Mouse (Mus musculus) liver, embryonic 12.5 days (tissue): Measurements from ENCODE around the gene Jak1. TPM values are rescaled to one million over a fixed set of nuclear protein-coding genes. Genes with fewer than 3 reads are reported as not detected.

ENCODE experiments used
- ATAC-seq: fragments of 200-750 bp; cut with Nextera tagmentation; 2 replicates; pipeline ENCODE4 v1.8.0; 2017; ENCODE audit warnings: moderate number of reproducible peaks, mild to moderate bottlenecking, moderate library complexity
- H3K27ac ChIP-seq: fragments of 300-500 bp; sonication (generic); 2 replicates; pipeline ENCODE4 v1.5.1; 2016; ENCODE audit warnings: mild to moderate bottlenecking
- H3K27me3 ChIP-seq: fragments of 300-500 bp; sonication (generic); replicated peaks from 2 replicates; pipeline ENCODE4 v1.6.1; 2016; ENCODE audit warnings: mild to moderate bottlenecking, moderate library complexity
- H3K36me3 ChIP-seq: fragments of 300-500 bp; sonication (generic); 2 replicates; pipeline ENCODE4 v1.6.1; 2016; ENCODE audit warnings: mild to moderate bottlenecking, moderate library complexity
- H3K4me1 ChIP-seq: fragments of 300-500 bp; sonication (generic); 2 replicates; pipeline ENCODE4 v1.6.1; 2016
- H3K4me2 ChIP-seq: fragments of 300-500 bp; sonication (generic); 2 replicates; pipeline ENCODE4 v1.6.1; 2016; ENCODE audit warnings: mild to moderate bottlenecking, moderate library complexity
- H3K4me3 ChIP-seq: fragments of 300-500 bp; sonication (generic); 2 replicates; pipeline ENCODE4 v1.5.1; 2016; ENCODE audit warnings: mild to moderate bottlenecking, moderate library complexity
- H3K9ac ChIP-seq: fragments of 300-500 bp; sonication (generic); 2 replicates; pipeline ENCODE4 v1.6.1; 2016; ENCODE audit warnings: mild to moderate bottlenecking, moderate library complexity
- H3K9me3 ChIP-seq: fragments of 300-500 bp; sonication (generic); replicated peaks from 2 replicates; pipeline ENCODE4 v1.6.1; 2016; ENCODE audit warnings: mild to moderate bottlenecking, moderate library complexity
- WGBS: fragments of 180-500 bp; shearing (Covaris S2); methylation state at CpG from one replicate; pipeline ENCODE4 v1.1.7; 2016; ENCODE audit not compliant: insufficient replicate concordance; 5-methylcytosine and 5-hydroxymethylcytosine counted together
- polyA plus RNA-seq: library from polyadenylated mRNA; unstranded; fragments of >200 nt; fragmentation: Nextera tagmentation; extraction: Ambion mirVana; gene quantifications from 2 replicates; pipeline ENCODE4 v1.2.1, GENCODE M21; 2016

The Jak1 gene
- polyA plus RNA-seq, 1 experiment from 2014 or later, result 59.7 TPM

DNA sequence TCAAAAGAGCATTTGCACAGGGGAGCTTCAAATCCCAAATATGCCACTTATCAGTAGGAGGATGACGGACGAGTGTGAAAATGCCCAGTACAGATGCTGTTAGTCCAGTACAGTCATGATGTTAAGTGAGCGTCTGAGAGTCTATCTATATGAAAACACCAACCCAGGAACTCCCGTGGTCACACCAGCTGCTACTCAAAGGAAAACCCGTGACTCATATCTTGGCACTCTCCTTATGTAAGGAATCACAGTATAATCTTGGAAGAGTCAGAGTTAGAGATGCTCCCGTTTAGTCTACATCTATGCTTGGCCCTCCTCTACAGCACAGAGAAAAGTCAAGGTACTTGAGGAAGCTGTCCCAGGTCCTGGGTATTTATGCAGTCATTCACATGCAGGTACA is 106.8 kb downstream of the Jak1 start:
- WGBS, result 78% methylated on average over 6 of the region's 6 CpGs
- H3K27ac ChIP-seq, result no peak overlapping the region
- peaks cover 15% of the 10 kb centered on the region for H3K4me1 ChIP-seq
- no peak overlapping the region for H3K4me2 ChIP-seq
- ATAC-seq, result no peak
- H3K9me3 ChIP-seq, result no peaks in the 10 kb centered on the region
- no peaks in the 10 kb centered on the region for H3K27me3 ChIP-seq
- no peak overlapping the region for H3K9ac ChIP-seq
- H3K4me3 ChIP-seq, result no peak overlapping the region
- H3K36me3 ChIP-seq, result peaks cover 96% of the 10 kb centered on the region

DNA sequence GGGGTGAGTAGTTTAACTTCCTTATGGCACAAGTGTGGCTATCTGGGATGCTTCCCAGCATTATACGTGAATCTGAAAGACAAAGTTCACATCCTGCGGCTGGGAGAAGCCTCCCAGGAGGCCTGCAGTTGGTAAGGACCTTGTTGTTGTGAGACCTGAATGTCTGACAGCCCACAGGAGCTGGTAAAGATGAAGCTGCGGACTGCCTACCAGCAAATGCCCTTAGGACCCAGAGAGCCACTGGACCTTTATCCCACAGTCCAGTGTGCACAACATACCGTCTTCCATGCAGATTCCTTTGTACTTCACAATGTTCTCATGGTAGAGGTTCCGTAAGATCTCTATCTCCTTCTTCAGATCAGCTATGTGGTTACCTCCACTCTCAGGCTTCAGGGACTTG is 107.6 kb downstream of the Jak1 start:
- Histone ChIP-seq H3K4me2 (no peak overlapping the region), H3K36me3 (peaks cover 96% of the 10 kb centered on the region), H3K4me3 (no peak overlapping the region), H3K9ac (no peak overlapping the region), H3K4me1 (peaks cover 15% of the 10 kb centered on the region), H3K27ac (no peak overlapping the region), H3K9me3 (no peaks in the 10 kb centered on the region), H3K27me3 (no peaks in the 10 kb centered on the region)
- 87% methylated on average over 5 of the region's 5 CpGs for WGBS
- no peak for ATAC-seq

DNA sequence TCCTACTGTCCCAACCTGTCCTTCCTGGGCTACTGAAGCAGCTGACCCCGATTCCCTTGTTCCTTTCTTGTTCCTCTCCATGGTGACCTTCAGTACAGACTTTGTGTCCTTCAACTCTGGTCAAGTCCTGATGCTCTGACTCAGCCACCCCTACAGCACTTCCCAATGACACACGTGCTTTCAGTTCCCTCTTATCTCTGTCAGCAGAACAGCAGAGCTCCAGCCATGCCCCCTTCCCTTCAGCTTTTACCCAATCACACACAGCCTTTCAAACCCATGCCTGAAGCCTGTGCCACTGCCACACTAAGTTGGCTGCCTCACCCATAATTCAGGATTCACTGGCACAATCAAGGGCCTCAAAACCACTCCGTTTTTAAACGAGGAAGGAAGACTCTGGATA is 109.5 kb downstream of the Jak1 start:
- WGBS, result 30% methylated on average over 4 of the region's 4 CpGs
- Histone ChIP-seq H3K4me1 (peaks cover 15% of the 10 kb centered on the region), H3K9ac (no peak overlapping the region), H3K36me3 (peaks cover 95% of the 10 kb centered on the region), H3K4me3 (no peak overlapping the region), H3K9me3 (no peaks in the 10 kb centered on the region), H3K27me3 (no peaks in the 10 kb centered on the region), H3K27ac (peak overlapping the region; percentile 42; the same call in 1 of the 2 replicates), H3K4me2 (peak overlapping the region; percentile 6)
- peak; percentile 95 for ATAC-seq

DNA sequence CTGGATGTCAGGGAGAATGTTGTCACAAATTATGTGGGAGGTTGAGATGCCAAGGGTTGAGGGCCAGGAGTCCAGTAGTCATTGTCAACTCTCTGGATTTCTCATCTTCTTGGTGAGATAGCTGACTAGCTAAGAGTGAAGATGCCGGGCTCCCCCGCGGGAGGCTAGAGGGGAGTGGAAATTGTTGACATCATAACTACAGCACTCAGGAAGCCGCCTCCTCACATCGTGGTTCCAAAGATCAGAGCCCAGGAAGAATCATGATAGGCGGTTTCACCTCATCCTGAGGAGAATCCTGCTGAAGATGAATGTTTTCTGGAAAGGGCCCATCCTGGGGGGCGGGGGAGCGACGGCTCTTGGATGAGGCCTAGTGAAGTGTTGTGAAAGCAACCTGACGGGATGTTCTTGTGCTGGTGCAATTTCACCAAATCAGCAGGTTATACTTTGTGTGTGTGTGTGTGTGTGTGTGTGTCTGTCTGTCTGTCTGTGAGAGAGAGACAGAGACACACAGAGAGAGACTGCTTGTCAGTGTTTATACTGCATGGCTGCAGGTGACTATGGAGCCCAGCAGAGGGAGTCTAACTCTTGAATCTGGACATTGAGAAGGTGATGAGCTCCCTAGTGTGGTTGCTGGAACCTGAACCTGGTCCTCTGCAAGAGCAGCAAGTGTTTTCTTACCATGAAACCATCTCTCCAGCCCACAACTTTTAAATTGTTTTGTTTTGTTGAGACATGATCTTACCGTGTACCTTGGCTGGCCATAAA is 118.0 kb downstream of the Jak1 start:
- WGBS, result 81% methylated on average over 11 of the region's 11 CpGs

DNA sequence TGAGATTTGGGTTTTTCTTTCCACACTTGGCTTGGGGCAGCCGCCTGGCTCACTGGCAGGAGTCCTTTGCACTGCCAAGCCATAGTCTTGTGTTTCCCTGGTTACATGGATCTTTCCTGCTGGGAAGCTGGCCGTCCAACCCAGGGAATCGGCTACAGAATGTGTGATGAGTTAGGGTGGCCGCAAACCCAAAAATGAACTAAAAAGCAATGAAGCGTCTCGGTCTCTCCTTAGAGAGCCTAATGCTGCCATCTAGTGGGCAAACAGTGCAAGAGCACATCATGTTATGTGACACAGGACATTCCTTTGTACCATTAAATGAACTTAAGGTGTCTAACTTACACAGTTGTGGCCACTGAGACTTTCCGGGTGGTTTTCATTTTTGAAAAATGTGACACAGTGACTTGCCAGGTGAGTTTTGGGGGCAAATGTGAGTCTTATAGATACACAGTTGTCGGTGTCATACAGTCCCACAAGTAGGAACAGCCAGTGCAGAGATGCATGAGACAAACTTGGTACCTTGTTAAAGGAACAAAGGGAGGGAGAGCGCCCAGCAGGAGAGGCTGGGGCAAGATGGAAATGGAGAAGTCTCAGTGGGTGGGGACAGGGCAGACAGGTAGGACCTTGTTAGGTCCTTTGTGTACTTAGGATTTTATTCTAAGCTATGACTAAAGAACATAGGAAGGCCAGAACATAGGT is 118.9 kb downstream of the Jak1 start:
- no peaks in the 10 kb centered on the region for H3K9me3 ChIP-seq
- no peak for ATAC-seq
- no peak overlapping the region for H3K4me3 ChIP-seq
- no peaks in the 10 kb centered on the region for H3K4me1 ChIP-seq
- peaks cover 11% of the 10 kb centered on the region for H3K36me3 ChIP-seq
- H3K4me2 ChIP-seq, result no peak overlapping the region
- no peak overlapping the region for H3K27ac ChIP-seq
- no peak overlapping the region for H3K9ac ChIP-seq
- no peaks in the 10 kb centered on the region for H3K27me3 ChIP-seq
- 32% methylated on average over 9 of the region's 9 CpGs for WGBS

More for the DNA sequence above, 118.0 kb downstream of the Jak1 start:
- Histone ChIP-seq H3K4me3 (no peak overlapping the region), H3K27ac (no peak overlapping the region), H3K9ac (no peak overlapping the region), H3K4me2 (no peak overlapping the region), H3K9me3 (no peaks in the 10 kb centered on the region), H3K36me3 (peaks cover 17% of the 10 kb centered on the region), H3K27me3 (no peaks in the 10 kb centered on the region), H3K4me1 (no peaks in the 10 kb centered on the region)
- no peak for ATAC-seq

DNA sequence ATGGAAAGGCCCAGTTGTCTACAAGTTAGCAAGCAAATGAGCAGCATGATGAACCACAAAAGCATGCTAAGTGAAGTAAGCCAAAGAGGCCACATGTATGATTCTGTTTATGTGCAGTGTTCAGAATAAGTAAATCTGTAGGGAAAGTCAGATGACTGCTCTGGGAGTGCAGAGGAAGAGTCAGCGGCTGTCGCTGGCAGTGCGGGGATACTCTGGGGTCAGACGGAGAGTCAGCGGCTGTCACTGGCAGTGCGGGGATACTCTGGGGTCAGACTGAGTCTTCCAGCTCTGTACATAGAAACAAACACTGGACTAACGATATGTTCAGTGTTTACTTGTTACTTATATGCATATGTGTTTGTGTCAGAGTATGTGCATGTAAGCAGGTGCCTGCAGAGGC is 120.3 kb downstream of the Jak1 start:
- ATAC-seq, result no peak
- Histone ChIP-seq H3K9me3 (no peaks in the 10 kb centered on the region), H3K27ac (no peak overlapping the region), H3K4me3 (no peak overlapping the region), H3K4me2 (no peak overlapping the region), H3K27me3 (no peaks in the 10 kb centered on the region), H3K9ac (no peak overlapping the region), H3K4me1 (no peaks in the 10 kb centered on the region), H3K36me3 (no peaks in the 10 kb centered on the region)
- 76% methylated on average over 7 of the region's 7 CpGs for WGBS

DNA sequence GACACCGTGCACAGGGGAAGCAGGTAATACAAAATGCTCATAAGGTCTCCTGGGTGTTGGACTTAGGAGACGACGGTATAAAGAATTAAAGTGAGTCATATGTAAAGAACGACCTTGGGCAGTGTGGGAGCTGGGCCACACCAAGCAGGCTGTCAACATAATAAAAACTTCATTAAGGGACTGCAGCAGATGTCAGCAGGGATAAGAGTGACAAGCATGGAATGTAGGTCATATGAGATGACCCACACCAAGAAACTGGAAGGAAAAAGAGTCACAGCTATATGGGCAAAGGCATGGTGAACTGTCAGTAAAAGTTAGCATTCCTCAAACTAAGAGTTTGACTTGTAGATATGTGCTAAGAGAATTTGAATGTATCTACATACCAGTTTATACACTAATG is 120.7 kb downstream of the Jak1 start:
- no peak for ATAC-seq
- 77% methylated on average over 4 of the region's 4 CpGs for WGBS
- no peak overlapping the region for H3K27ac ChIP-seq
- H3K27me3 ChIP-seq, result no peaks in the 10 kb centered on the region
- no peaks in the 10 kb centered on the region for H3K4me1 ChIP-seq
- no peak overlapping the region for H3K4me2 ChIP-seq
- no peak overlapping the region for H3K4me3 ChIP-seq
- H3K9ac ChIP-seq, result no peak overlapping the region
- no peaks in the 10 kb centered on the region for H3K9me3 ChIP-seq
- no peaks in the 10 kb centered on the region for H3K36me3 ChIP-seq

DNA sequence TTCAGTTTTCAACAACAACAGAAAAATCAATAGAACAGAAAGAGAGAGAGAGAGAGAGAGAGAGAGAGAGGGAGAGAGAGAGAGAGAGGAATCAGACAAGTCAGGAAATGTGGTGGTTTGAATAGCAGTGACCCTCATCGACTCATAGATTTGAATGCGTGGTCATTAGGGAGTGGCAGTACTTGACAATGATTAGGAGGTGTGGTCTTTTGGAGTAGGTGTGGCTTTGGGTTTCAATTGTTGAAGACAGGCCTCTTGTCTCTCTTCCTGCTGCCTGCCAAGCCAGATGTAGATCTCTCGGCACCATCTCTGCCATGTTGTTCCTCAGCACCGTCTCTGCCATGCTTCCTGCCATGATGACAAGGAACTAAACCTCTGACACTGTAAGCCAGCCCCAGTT is 121.2 kb downstream of the Jak1 start:
- H3K36me3 ChIP-seq, result no peaks in the 10 kb centered on the region
- H3K4me1 ChIP-seq, result no peaks in the 10 kb centered on the region
- no peak overlapping the region for H3K4me3 ChIP-seq
- H3K27me3 ChIP-seq, result no peaks in the 10 kb centered on the region
- ATAC-seq, result no peak
- H3K9me3 ChIP-seq, result no peaks in the 10 kb centered on the region
- no peak overlapping the region for H3K9ac ChIP-seq
- no peak overlapping the region for H3K27ac ChIP-seq
- 37% methylated on average over 4 of the region's 4 CpGs for WGBS
- H3K4me2 ChIP-seq, result no peak overlapping the region

DNA sequence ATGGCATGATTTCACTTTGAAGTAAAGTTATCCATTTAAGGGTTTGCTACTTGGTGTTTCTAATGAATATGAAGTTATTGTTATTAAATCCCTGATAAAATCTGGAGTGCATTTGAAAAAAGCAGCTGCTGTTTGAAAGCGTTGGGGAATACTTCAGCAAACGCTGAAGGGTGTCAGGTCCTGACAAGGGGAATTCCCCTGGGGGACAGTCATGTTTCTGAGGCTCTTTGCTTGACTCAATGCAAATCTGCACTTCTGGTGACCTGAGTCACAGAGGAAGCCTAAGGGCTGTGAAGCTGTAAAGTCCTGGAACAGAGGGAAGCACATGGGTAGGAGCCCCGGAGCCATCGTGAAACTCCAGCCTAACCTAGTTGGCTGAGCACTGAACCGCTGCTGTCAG is 123.3 kb downstream of the Jak1 start:
- Histone ChIP-seq H3K4me1 (no peaks in the 10 kb centered on the region), H3K27ac (no peak overlapping the region), H3K4me2 (no peak overlapping the region), H3K9me3 (no peaks in the 10 kb centered on the region), H3K27me3 (no peaks in the 10 kb centered on the region), H3K9ac (no peak overlapping the region), H3K36me3 (no peaks in the 10 kb centered on the region), H3K4me3 (no peak overlapping the region)
- WGBS, result 70% methylated on average over 5 of the region's 5 CpGs
- no peak for ATAC-seq

DNA sequence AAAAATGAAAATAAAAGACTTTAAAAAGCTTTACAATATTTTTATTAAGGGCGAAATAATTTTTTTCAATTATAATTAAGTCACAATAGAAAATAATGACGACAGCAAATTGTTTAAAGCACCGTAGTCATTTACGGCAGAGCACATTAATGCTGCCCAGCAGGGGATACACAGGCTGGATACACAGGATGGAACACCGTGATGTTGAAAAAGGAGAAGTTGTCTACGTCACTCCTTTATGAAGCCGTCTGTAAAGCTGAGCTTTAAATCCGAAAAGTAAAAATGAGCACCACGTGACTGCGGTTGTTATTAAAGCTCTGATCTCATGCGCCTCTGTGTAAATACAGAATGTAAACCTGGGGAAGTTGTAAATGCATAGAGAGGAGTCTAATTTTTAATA is 127.1 kb downstream of the Jak1 start:
- 69% methylated on average over 11 of the region's 11 CpGs for WGBS
- ATAC-seq, result no peak
- no peaks in the 10 kb centered on the region for H3K4me1 ChIP-seq

DNA sequence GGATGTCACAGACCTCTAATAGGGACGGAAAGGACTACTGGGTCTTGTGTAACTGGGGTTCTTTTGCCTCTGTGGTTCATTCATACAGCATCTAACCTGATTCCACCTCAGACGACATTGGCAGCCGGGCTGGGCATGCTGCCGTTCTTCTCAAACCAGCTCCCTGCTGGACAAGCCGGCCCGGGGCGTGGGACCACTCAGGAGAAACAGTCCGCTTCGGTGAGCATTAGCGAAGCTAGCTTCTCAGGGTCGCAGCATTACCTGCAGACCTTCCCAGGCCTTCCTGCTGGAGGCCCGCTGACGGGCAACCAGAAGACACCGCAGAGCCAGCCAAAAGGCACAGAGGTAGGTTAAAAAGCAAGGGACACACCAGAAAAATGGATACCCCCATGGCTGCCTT is 129.2 kb downstream of the Jak1 start:
- no peak overlapping the region for H3K27ac ChIP-seq
- no peak overlapping the region for H3K4me3 ChIP-seq
- H3K27me3 ChIP-seq, result no peaks in the 10 kb centered on the region
- no peak overlapping the region for H3K9ac ChIP-seq
- 80% methylated on average over 14 of the region's 14 CpGs for WGBS
- H3K4me1 ChIP-seq, result no peaks in the 10 kb centered on the region
- H3K36me3 ChIP-seq, result no peaks in the 10 kb centered on the region; the same call in 1 of the 2 replicates
- no peak overlapping the region for H3K4me2 ChIP-seq
- no peak for ATAC-seq
- H3K9me3 ChIP-seq, result no peaks in the 10 kb centered on the region

More for the DNA sequence above, 127.1 kb downstream of the Jak1 start:
- H3K4me2 ChIP-seq, result no peak overlapping the region
- H3K9me3 ChIP-seq, result no peaks in the 10 kb centered on the region
- H3K27ac ChIP-seq, result no peak overlapping the region
- H3K4me3 ChIP-seq, result no peak overlapping the region
- H3K9ac ChIP-seq, result no peak overlapping the region
- no peaks in the 10 kb centered on the region for H3K27me3 ChIP-seq
- no peaks in the 10 kb centered on the region; the same call in 1 of the 2 replicates for H3K36me3 ChIP-seq

DNA sequence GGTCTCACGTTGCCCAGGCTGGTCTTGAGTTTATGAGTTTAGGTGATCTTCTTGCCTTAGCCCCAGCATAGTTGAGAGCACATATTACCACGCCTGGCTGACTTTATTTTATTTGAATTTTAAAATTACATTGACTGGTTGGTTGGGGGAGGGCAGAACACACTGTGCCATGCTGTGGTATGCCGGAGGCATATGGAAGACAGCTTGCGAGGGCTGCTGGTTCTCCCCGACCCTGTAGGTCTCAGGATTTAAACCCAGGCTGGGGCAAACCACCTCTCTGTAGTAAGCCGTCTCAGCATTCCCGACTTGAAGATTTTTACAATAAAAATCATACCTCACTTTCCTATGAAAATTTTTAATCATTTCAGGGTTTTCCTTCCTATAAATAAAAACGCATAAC is 130.1 kb downstream of the Jak1 start:
- Histone ChIP-seq H3K4me2 (no peak overlapping the region), H3K27me3 (no peaks in the 10 kb centered on the region), H3K27ac (no peak overlapping the region), H3K9me3 (no peaks in the 10 kb centered on the region), H3K9ac (no peak overlapping the region), H3K4me1 (no peaks in the 10 kb centered on the region), H3K36me3 (no peaks in the 10 kb centered on the region; the same call in 1 of the 2 replicates), H3K4me3 (no peak overlapping the region)
- ATAC-seq, result no peak
- WGBS, result 68% methylated on average over 8 of the region's 8 CpGs
